Mouse (Mus musculus) kidney, postnatal 14 days (tissue): ENCODE results near the gene Hlf.

Experiments used
- DNase-seq: peaks from one replicate; pipeline ENCODE4 v3.0.0; 2022; ENCODE audit warnings: mixed read lengths

Hlf gene

GRCm38 (mm10) chr11:90332737-90333136, 58.0 kb downstream of the Hlf start:
- DNase-seq: no peak

- no peak for DNase-seq
Measured at GRCm38 (mm10) chr11:90330202-90330694, 60.4 kb downstream of the Hlf start.

GRCm38 (mm10) chr11:90326836-90327235, 63.9 kb downstream of the Hlf start:
- DNase-seq: peak; percentile 28

GRCm38 (mm10) chr11:90326146-90326545, 64.5 kb downstream of the Hlf start:
- DNase-seq: no peak

- DNase-seq: no peak
Measured at GRCm38 (mm10) chr11:90324597-90324996, 66.1 kb downstream of the Hlf start.

GRCm38 (mm10) chr11:90320922-90321321, 69.8 kb downstream of the Hlf start:
- DNase-seq: no peak

- peak; percentile 63 for DNase-seq
Measured at GRCm38 (mm10) chr11:90317482-90317881, 73.2 kb downstream of the Hlf start.

- DNase-seq: no peak
Measured at GRCm38 (mm10) chr11:90314606-90315005, 76.1 kb downstream of the Hlf start.

GRCm38 (mm10) chr11:90306993-90307392, 83.7 kb downstream of the Hlf start:
- DNase-seq: peak; percentile 75

- no peak for DNase-seq
Measured at GRCm38 (mm10) chr11:90306067-90306466, 84.6 kb downstream of the Hlf start.

- no peak for DNase-seq
Measured at GRCm38 (mm10) chr11:90294622-90295021, 96.1 kb downstream of the Hlf start.

GRCm38 (mm10) chr11:90292766-90293165, 97.9 kb downstream of the Hlf start:
- peak; percentile 19 for DNase-seq

GRCm38 (mm10) chr11:90291156-90291555, 99.5 kb downstream of the Hlf start:
- no peak for DNase-seq

- DNase-seq: no peak
Measured at GRCm38 (mm10) chr11:90286550-90287154, 104.0 kb downstream of the Hlf start.
